Mouse (Mus musculus) thymus, adult 2 months (tissue): ENCODE data around the gene Rbm44. TPM values are rescaled to one million over a fixed set of nuclear protein-coding genes. Genes with fewer than 3 reads are reported as not detected.

Source experiments
- DNase-seq: peaks from one replicate; pipeline ENCODE4 v3.0.0; 2021
- H3K27ac ChIP-seq: fragments of 200-500 bp; 2 replicates; pipeline ENCODE4 v1.5.1; 2012; ENCODE audit warnings: low read length, control low read depth; ENCODE audit not compliant: control insufficient read depth, insufficient read depth
- H3K27me3 ChIP-seq: fragments of 200-500 bp; 2 replicates; pipeline ENCODE4 v1.6.1; 2012; ENCODE audit warnings: mild to moderate bottlenecking, low read length, moderate library complexity, mixed read lengths; ENCODE audit not compliant: control insufficient read depth, insufficient read depth
- H3K36me3 ChIP-seq: fragments of 200-500 bp; 2 replicates; pipeline ENCODE4 v1.6.1; 2012; ENCODE audit warnings: mild to moderate bottlenecking, low read length, moderate library complexity; ENCODE audit not compliant: control insufficient read depth, insufficient read depth
- H3K4me1 ChIP-seq: fragments of 200-500 bp; replicated peaks from 2 replicates; pipeline ENCODE4 v1.6.1; 2012; ENCODE audit warnings: low read length; ENCODE audit not compliant: control insufficient read depth, insufficient read depth
- H3K4me3 ChIP-seq: fragments of 200-500 bp; 2 replicates; pipeline ENCODE4 v1.5.1; 2012; ENCODE audit warnings: mild to moderate bottlenecking, low read length, control low read depth, moderate library complexity; ENCODE audit not compliant: control insufficient read depth, insufficient read depth
- CTCF ChIP-seq: fragments of 200-500 bp; IDR thresholded peaks from 2 replicates; pipeline ENCODE4 v1.5.1; 2012; ENCODE audit warnings: mild to moderate bottlenecking, control low read depth, low read length, moderate library complexity, borderline replicate concordance; ENCODE audit not compliant: control insufficient read depth, poor library complexity, insufficient read depth; ENCODE audit errors: extremely low read depth
- POLR2A ChIP-seq: fragments of 200-500 bp; IDR thresholded peaks from 2 replicates; pipeline ENCODE4 v1.6.1; 2012; ENCODE audit warnings: mild to moderate bottlenecking, low read length, control low read depth, moderate library complexity; ENCODE audit not compliant: control insufficient read depth, poor library complexity, insufficient read depth; ENCODE audit errors: extremely low read depth
- WGBS: fragments of 180-500 bp; shearing (Covaris S2); methylation state at CpG from one replicate; pipeline ENCODE4 v1.1.7; 2018; 5-methylcytosine and 5-hydroxymethylcytosine counted together
- polyA plus RNA-seq: library from polyadenylated mRNA; depleted of rRNA; stranded (reverse); fragments of >200 nt; gene quantifications from 2 replicates; pipeline ENCODE4 v1.2.3, GENCODE M21; 2012

Rbm44 gene
- polyA plus RNA-seq, 1 experiment = 0.27 TPM

- Histone ChIP-seq H3K4me1 (peaks cover 33% of the 10 kb centered on the region), H3K27ac (peak overlapping the region; percentile 100), H3K4me3 (peak overlapping the region; percentile 99), H3K27me3 (no peaks in the 10 kb centered on the region), H3K36me3 (no peaks in the 10 kb centered on the region)
- peak; percentile 24 for DNase-seq
- 6% methylated on average over 6 of the region's 6 CpGs for WGBS
- TF ChIP-seq CTCF (no peak), POLR2A (no peak)
Measured at GRCm38 (mm10) chr1:91180723-91181122, 35.8 kb downstream of the Rbm44 start.

- Histone ChIP-seq H3K4me1 (peaks cover 37% of the 10 kb centered on the region), H3K27ac (peak overlapping the region; percentile 100), H3K4me3 (peak overlapping the region; percentile 31), H3K27me3 (no peaks in the 10 kb centered on the region), H3K36me3 (peaks cover 4% of the 10 kb centered on the region)
- TF ChIP-seq POLR2A (no peak), CTCF (no peak)
- 3% methylated on average over 5 of the region's 5 CpGs for WGBS
- DNase-seq = peak; percentile 22
Measured at GRCm38 (mm10) chr1:91181261-91181660, 36.4 kb downstream of the Rbm44 start.

GRCm38 (mm10) chr1:91181784-91182450 lies 37.0 kb downstream of the Rbm44 start:
- Histone ChIP-seq H3K27me3 (no peaks in the 10 kb centered on the region), H3K27ac (peak overlapping the region; percentile 100), H3K4me3 (peak overlapping the region; percentile 90), H3K4me1 (peaks cover 43% of the 10 kb centered on the region), H3K36me3 (peaks cover 7% of the 10 kb centered on the region)
- no peak for TF ChIP-seq POLR2A
- no peak for TF ChIP-seq CTCF
- DNase-seq = peak; percentile 22
- 5% methylated on average over 12 of the region's 12 CpGs for WGBS

GRCm38 (mm10) chr1:91183305-91183704 lies 38.4 kb downstream of the Rbm44 start:
- WGBS = 8% methylated on average over 10 of the region's 10 CpGs
- no peaks in the 10 kb centered on the region for H3K27me3 ChIP-seq
- peaks cover 52% of the 10 kb centered on the region for H3K4me1 ChIP-seq
- H3K4me3 ChIP-seq = peak overlapping the region; percentile 28; the same call in 1 of the 2 replicates
- DNase-seq = peak; percentile 70
- H3K27ac ChIP-seq = peak overlapping the region; percentile 100
- TF ChIP-seq CTCF (no peak), POLR2A (peak; percentile 68)
- peaks cover 10% of the 10 kb centered on the region for H3K36me3 ChIP-seq

GRCm38 (mm10) chr1:91186677-91187076 lies 41.8 kb downstream of the Rbm44 start:
- H3K4me3 ChIP-seq = no peak overlapping the region
- H3K36me3 ChIP-seq = peaks cover 18% of the 10 kb centered on the region
- peak; percentile 11 for DNase-seq
- H3K4me1 ChIP-seq = peaks cover 68% of the 10 kb centered on the region
- WGBS = 51% methylated on average over 6 of the region's 6 CpGs
- no peak for TF ChIP-seq CTCF
- TF ChIP-seq POLR2A = no peak
- peak overlapping the region; percentile 97 for H3K27ac ChIP-seq
- no peaks in the 10 kb centered on the region for H3K27me3 ChIP-seq

GRCm38 (mm10) chr1:91187315-91187714 lies 42.4 kb downstream of the Rbm44 start:
- 18% methylated on average over 5 of the region's 5 CpGs for WGBS
- peak; percentile 10 for DNase-seq
- Histone ChIP-seq H3K36me3 (peaks cover 18% of the 10 kb centered on the region), H3K4me1 (peaks cover 74% of the 10 kb centered on the region), H3K27ac (peak overlapping the region; percentile 97), H3K4me3 (no peak overlapping the region), H3K27me3 (no peaks in the 10 kb centered on the region)
- no peak for TF ChIP-seq POLR2A
- TF ChIP-seq CTCF = no peak
